Mouse (Mus musculus) layer of hippocampus, adult 11-12 months (tissue): ENCODE data around the gene Ube2v1.

ENCODE experiments used
- DNase-seq: peaks from one replicate; pipeline ENCODE4 v3.0.0; 2022; ENCODE audit warnings: low spot score

Gene Ube2v1

GRCm38 (mm10) chr2:167562101-167562500 lies 69.8 kb downstream of the Ube2v1 start:
- DNase-seq: no peak

DNA sequence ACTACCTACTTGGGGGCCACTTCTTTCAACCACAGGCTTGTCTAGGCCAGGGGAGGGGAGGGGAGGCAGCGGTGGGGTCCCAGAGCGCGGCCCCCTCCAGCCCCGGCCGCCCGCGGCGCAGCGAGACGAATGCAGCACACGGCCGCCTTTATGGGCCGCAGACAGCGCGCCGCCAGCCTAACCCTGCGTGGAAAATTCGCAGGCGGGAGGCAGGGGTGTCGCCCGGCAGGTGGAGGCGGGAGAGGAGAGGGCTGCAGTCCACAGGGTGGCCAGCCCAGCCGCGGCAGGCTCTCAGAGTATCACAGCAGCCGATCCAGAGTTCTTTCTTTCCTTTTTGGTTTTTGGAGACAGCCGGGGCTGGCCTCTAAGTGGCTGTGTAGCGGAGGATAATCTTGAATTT lies 72.5 kb downstream of the Ube2v1 start:
- no peak for DNase-seq
